Mouse (Mus musculus) spleen, adult 2 months (tissue): ENCODE data around the gene Ube2k.

Source experiments
- CTCF ChIP-seq: fragments of 200-500 bp; IDR thresholded peaks from 2 replicates; pipeline ENCODE4 v1.5.1; 2011; ENCODE audit warnings: mild to moderate bottlenecking, inconsistent platforms; ENCODE audit not compliant: insufficient read depth, insufficient read length, insufficient replicate concordance; ENCODE audit errors: extremely low read depth
- POLR2A ChIP-seq: fragments of 200-500 bp; IDR thresholded peaks from 2 replicates; pipeline ENCODE4 v1.6.1; 2011; ENCODE audit warnings: low read depth, low read length, inconsistent platforms

DNA sequence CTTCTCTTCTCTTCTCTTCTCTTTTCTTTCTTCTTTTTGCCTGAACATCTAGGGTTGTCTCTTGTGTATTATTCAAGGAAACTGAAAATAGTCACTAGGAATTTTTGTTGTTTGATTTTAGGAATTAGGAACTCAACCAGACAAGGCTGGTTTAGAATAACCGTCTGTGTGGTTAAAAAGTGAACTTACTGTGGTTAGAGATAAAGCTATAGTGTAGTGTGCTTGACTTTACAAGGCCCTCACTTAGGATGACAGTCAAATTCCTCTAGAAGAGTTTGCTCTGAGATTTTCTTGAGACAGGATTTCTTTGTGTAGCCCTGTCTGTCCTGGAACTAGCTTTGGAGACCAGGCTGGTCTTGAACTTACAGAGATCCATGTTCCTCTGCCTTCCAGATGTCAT lies 53.2 kb downstream of the Ube2k start:
- no peak for TF ChIP-seq CTCF
- TF ChIP-seq POLR2A, result no peak
